Mouse (Mus musculus) liver, embryonic 14.5 days (tissue): ENCODE measurements around the gene Mrps15. TPM values are rescaled to one million over a fixed set of nuclear protein-coding genes. Genes with fewer than 3 reads are reported as not detected.

ENCODE experiments used
- ATAC-seq: fragments of 200-750 bp; cut with Nextera tagmentation; 2 replicates; pipeline ENCODE4 v1.8.0; 2017; ENCODE audit warnings: moderate number of reproducible peaks, mild to moderate bottlenecking, moderate library complexity; ENCODE audit not compliant: insufficient read depth
- DNase-seq, 3 experiments: peaks; one replicate each; pipeline ENCODE4 v3.0.0-alpha.2; 2012 to 2013; ENCODE audit warnings: low read depth in 3 of 3, low spot score in 3 of 3
- H3K27ac ChIP-seq: fragments of 300-500 bp; sonication (generic); 2 replicates; pipeline ENCODE4 v1.5.1; 2014; ENCODE audit warnings: moderate library complexity, mild to moderate bottlenecking, control low read depth, inconsistent platforms
- H3K27me3 ChIP-seq: fragments of 300-500 bp; sonication (generic); 2 replicates; pipeline ENCODE4 v1.6.1; 2014; ENCODE audit warnings: mild to moderate bottlenecking, low read length, moderate library complexity; ENCODE audit not compliant: control insufficient read depth, insufficient read depth
- H3K36me3 ChIP-seq: fragments of 300-500 bp; sonication (generic); replicated peaks from 2 replicates; pipeline ENCODE4 v1.6.1; 2014; ENCODE audit warnings: low read depth; ENCODE audit not compliant: control insufficient read depth, insufficient read depth
- H3K4me1 ChIP-seq, 2 experiments: fragments of 200-500 bp in 1 of 2; fragments of 300-500 bp in 1 of 2; sonication (generic) in 1 of 2; replicated peaks; 2 replicates each; pipeline ENCODE4 v1.6.1; 2012 to 2014; ENCODE audit warnings: antibody characterized with exemption in 1 of 2, inconsistent platforms in 1 of 2, low read length in 1 of 2; ENCODE audit not compliant: control insufficient read depth in 2 of 2, insufficient read depth in 2 of 2
- H3K4me2 ChIP-seq: fragments of 300-500 bp; sonication (generic); 2 replicates; pipeline ENCODE4 v1.6.1; 2014; ENCODE audit warnings: low read depth, mild to moderate bottlenecking, control low read depth, moderate library complexity
- H3K4me3 ChIP-seq, 2 experiments: fragments of 200-500 bp in 1 of 2; fragments of 300-500 bp in 1 of 2; sonication (generic) in 1 of 2; 2 replicates each; pipeline ENCODE4 v1.5.1; 2012 to 2014; ENCODE audit warnings: low read depth in 2 of 2, low read length in 2 of 2, mild to moderate bottlenecking in 2 of 2, control low read depth in 1 of 2, inconsistent platforms in 1 of 2, moderate library complexity in 1 of 2; ENCODE audit not compliant: insufficient read depth in 1 of 2
- H3K9ac ChIP-seq: fragments of 300-500 bp; sonication (generic); replicated peaks from 2 replicates; pipeline ENCODE4 v1.6.1; 2014; ENCODE audit warnings: mild to moderate bottlenecking, control low read depth, moderate library complexity
- H3K9me3 ChIP-seq: fragments of 300-500 bp; sonication (generic); 2 replicates; pipeline ENCODE4 v1.6.1; 2016; ENCODE audit warnings: low read length, mixed read lengths; ENCODE audit not compliant: control insufficient read depth
- CTCF ChIP-seq: IDR thresholded peaks from 2 replicates; pipeline ENCODE4 v1.5.1; 2016; ENCODE audit warnings: antibody characterized with exemption, low read depth, control low read depth
- EP300 ChIP-seq: IDR thresholded peaks from 2 replicates; pipeline ENCODE4 v1.6.1; 2016; ENCODE audit warnings: antibody characterized with exemption, low read depth
- WGBS: fragments of 180-500 bp; shearing (Covaris S2); extraction: QIAGEN DNeasy Blood & Tissue Kit; methylation state at CpG from one replicate; pipeline ENCODE4 v1.1.7; 2014; ENCODE audit not compliant: insufficient replicate concordance; 5-methylcytosine and 5-hydroxymethylcytosine counted together
- polyA plus RNA-seq, 2 experiments: library from polyadenylated mRNA; depleted of rRNA in 1 of 2; stranded (reverse) in 1 of 2; unstranded in 1 of 2; fragments of >200 nt; fragmentation: Nextera tagmentation in 1 of 2; extraction: Ambion mirVana in 1 of 2; gene quantifications; 2 replicates each; pipeline versions ENCODE4 v1.2.1 to v1.2.3; 2012 to 2014

The Mrps15 gene
- polyA plus RNA-seq, 2 experiments: 41.3 to 88.4 TPM

DNA sequence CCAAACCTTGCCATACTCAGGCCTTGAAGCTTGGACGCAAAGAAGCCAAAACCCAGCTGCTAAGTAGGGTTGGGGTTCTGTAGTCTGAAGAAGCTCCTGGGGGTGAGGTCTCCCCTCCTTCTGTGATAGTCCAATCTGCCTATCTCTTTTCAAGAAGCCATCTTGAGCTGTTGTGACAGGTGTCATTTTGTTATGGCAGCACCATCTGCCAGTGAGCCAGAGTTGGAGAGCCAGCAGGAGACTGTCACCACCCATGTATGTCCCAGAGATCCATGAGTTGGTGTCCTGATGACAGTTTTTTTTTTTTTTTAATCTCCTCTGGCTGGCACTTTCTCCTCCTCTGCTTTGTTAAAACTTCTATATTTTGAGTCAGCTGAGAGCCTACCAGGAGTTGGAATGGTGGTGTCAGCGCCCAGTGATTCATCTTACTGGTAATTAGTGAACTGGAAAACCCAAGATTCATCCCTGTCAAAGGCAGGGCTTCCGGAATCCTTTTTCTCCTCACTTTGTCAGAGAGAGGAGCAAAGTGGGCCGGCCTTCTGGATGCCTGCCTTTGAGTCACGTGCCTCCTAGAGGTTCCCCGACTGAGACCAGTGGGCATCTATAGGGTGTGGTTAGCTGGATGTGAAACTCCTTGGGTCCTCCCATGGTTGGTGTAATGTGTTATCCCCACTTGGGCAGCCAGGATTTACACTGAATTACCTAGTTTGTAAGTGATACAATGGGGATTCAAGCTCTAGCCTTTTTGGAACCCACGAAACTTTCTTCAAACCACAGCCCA lies 55.5 kb downstream of the Mrps15 start:
- TF ChIP-seq EP300 (no peak), CTCF (no peak)
- Histone ChIP-seq H3K27me3 (no peaks in the 10 kb centered on the region), H3K9ac (peak overlapping the region; percentile 86), H3K9me3 (no peaks in the 10 kb centered on the region), H3K36me3 (peaks cover 3% of the 10 kb centered on the region), H3K4me1 (peaks cover 47 to 54% of the 10 kb centered on the region in 2 experiments), H3K4me2 (peak overlapping the region; percentile 100), H3K4me3 (peak overlapping the region; percentile 20 to 76; a peak in 3 of 4 replicates), H3K27ac (peak overlapping the region; percentile 100)
- WGBS: 40% methylated on average over 7 of the region's 7 CpGs
- ATAC-seq (peak; percentile 46), DNase-seq (peak; percentile 54 to 71 (median 60))

DNA sequence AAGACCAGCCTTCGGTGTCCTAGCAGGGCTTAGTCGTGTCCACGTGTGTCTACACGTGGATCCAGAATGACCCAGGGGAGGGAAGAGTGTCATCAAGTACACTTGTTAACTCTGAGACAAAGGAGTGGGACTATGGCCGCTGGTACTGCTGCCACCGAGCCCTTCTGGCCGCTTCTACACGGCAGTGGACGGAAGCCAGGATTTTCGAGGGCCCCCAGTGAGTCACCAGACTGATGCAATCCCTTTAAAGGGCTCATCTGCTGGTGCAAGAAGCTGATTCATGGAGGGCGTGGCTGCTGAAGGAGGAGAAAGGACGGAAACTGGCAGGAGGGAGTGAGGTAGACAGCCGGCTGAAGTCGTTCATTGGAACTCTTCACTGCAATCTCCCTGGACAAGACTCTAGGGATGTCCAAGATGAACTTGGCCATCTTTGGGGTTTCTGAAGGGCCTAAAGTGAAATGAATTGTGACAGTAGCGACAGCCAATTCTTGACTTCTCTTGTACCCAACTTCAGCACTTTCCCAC lies 56.4 kb downstream of the Mrps15 start:
- ATAC-seq (peak; percentile 84), DNase-seq (peak; percentile 91 to 95 (median 93))
- peak overlapping the region; percentile 100 for H3K27ac ChIP-seq
- peak overlapping the region; percentile 66 to 76 for H3K4me3 ChIP-seq
- H3K4me2 ChIP-seq: peak overlapping the region; percentile 100
- H3K27me3 ChIP-seq: no peaks in the 10 kb centered on the region
- no peaks in the 10 kb centered on the region for H3K9me3 ChIP-seq
- TF ChIP-seq CTCF (no peak), EP300 (peak; percentile 55)
- WGBS: 0% methylated on average over 15 of the region's 15 CpGs
- peaks cover 3% of the 10 kb centered on the region for H3K36me3 ChIP-seq
- peak overlapping the region; percentile 86 for H3K9ac ChIP-seq
- peaks cover 43 to 49% of the 10 kb centered on the region in 2 experiments for H3K4me1 ChIP-seq

DNA sequence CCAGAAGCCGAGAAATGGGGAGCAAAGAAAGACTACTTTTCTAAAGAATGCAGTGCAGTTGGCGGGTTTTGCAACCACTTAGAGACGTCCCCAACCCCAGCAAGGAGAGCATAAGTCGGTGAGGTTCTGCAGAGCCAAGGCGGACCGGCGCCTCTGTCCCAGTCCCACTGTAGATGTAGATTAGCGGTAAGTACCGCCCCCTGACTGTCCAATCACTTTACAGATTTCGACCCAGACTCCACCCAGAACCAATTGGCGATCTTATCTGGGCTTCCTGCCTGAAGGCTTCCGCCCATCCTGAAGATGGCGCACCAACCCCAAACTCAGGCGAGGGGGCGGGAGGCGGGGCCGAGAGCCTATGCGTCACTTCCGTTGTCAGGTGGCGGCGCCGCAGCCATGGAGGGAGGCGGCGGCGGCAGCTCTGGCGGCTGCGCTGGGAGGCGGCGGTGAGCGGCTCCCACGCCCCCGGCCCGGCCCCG lies 56.9 kb downstream of the Mrps15 start, which contains the start of gene Stk40:
Stk40 (plus strand) TSS at position 368 of the 479 bp plus-strand sequence.
- Histone ChIP-seq H3K27ac (peak within 1 kb of the TSS; percentile 100), H3K4me2 (peak within 1 kb of the TSS; percentile 100), H3K27me3 (no peaks in the 10 kb centered on the region), H3K9ac (peak within 1 kb of the TSS; percentile 90), H3K9me3 (no peaks in the 10 kb centered on the region), H3K4me1 (peaks cover 43 to 47% of the 10 kb centered on the region in 2 experiments), H3K4me3 (peak within 1 kb of the TSS; percentile 66 to 76), H3K36me3 (no peaks in the 10 kb centered on the region)
- under 1% methylated on average over 34 of the region's 34 CpGs for WGBS
- peak; percentile 88 for ATAC-seq
- TF ChIP-seq CTCF (peak; percentile 91), EP300 (no peak)
- DNase-seq: peak; percentile 95 to 97 (median 97)

DNA sequence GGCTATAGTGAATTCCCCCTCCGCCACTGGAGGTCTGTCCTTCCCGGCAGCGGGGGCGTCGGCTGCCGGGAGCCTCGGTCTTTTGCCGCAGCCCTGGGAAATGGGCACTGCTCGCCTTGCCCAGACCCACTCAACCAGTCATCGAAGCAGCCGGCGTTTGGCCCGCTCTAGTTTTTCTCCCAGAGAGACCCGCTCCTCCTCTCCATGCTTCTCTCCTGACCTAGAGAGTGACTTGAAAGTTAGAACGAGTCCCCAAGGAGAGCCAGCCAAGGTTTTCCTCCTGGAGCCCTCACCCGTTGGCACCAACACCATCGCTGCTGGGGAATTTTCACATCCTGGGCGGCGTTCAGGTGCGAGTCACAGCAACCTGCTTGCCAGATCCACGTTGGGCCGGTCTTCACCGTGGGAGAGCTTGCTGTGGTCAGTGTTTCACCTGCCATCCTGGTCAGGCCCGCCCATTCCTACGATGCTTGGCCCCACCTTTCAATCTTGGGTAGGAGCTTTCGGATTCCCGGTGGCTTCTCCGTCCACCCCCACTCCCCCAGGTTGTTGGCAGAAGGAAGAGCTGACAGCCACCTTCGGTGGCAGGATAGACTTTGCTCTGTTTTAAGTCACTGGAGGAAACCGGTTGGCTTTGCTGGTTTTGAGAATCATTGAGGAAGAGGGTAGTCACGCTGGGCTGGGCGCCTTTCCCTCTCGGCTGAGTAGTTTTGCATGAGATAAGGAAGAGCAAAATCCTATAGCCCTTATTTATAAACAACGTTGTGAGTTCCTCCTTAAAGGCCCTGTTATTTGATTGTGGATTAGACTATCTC lies 57.7 kb downstream of the Mrps15 start:
- Histone ChIP-seq H3K27me3 (no peaks in the 10 kb centered on the region), H3K9me3 (no peaks in the 10 kb centered on the region), H3K4me2 (peak overlapping the region; percentile 100), H3K9ac (peak overlapping the region; percentile 90), H3K4me1 (peaks cover 35 to 43% of the 10 kb centered on the region in 2 experiments), H3K27ac (peak overlapping the region; percentile 32), H3K4me3 (peak overlapping the region; percentile 66 to 76), H3K36me3 (no peaks in the 10 kb centered on the region)
- ATAC-seq (peak; percentile 2; the same call in 1 of the 2 replicates), DNase-seq (no peak)
- under 1% methylated on average over 34 of the region's 34 CpGs for WGBS
- TF ChIP-seq EP300 (no peak), CTCF (no peak)

Other genes with a start within 250 kb of the Mrps15 start
- 3.1 and 3.6 TPM in 2 replicates for gene Csf3r, start 22.4 kb upstream of the Mrps15 start, polyA plus RNA-seq (2012; rRNA removed)
- 2.1 and 2.7 TPM in 2 replicates for gene Csf3r, start 22.4 kb upstream of the Mrps15 start, polyA plus RNA-seq (2014; fragmentation: Nextera tagmentation; extraction: Ambion mirVana)
- 0.29 and 0.31 TPM in 2 replicates for gene Oscp1, start 11.6 kb downstream of the Mrps15 start, polyA plus RNA-seq (2012; rRNA removed)
- gene Oscp1, start 11.6 kb downstream of the Mrps15 start, polyA plus RNA-seq (2014; fragmentation: Nextera tagmentation; extraction: Ambion mirVana): 1.4 and 1.8 TPM in 2 replicates
- 20.1 and 20.3 TPM in 2 replicates for gene Lsm10, start 49.7 kb downstream of the Mrps15 start, polyA plus RNA-seq (2012; rRNA removed)
- 24.4 and 25.9 TPM in 2 replicates for gene Lsm10, start 49.7 kb downstream of the Mrps15 start, polyA plus RNA-seq (2014; fragmentation: Nextera tagmentation; extraction: Ambion mirVana)
- gene Stk40, start 57.0 kb downstream of the Mrps15 start, polyA plus RNA-seq (2012; rRNA removed): 4.3 and 5.6 TPM in 2 replicates
- gene Stk40, start 57.0 kb downstream of the Mrps15 start, polyA plus RNA-seq (2014; fragmentation: Nextera tagmentation; extraction: Ambion mirVana): 8.2 and 9.0 TPM in 2 replicates
- gene Eva1b, start 100.8 kb downstream of the Mrps15 start, polyA plus RNA-seq (2012; rRNA removed): 11.9 and 14.8 TPM in 2 replicates
- gene Eva1b, start 100.8 kb downstream of the Mrps15 start, polyA plus RNA-seq (2014; fragmentation: Nextera tagmentation; extraction: Ambion mirVana): 11.0 and 12.0 TPM in 2 replicates
- gene Sh3d21, start 116.6 kb downstream of the Mrps15 start, polyA plus RNA-seq (2012; rRNA removed): 0.46 and 0.53 TPM in 2 replicates
- gene Sh3d21, start 116.6 kb downstream of the Mrps15 start, polyA plus RNA-seq (2014; fragmentation: Nextera tagmentation; extraction: Ambion mirVana): 0.77 and 0.93 TPM in 2 replicates
- gene Thrap3, start 155.8 kb downstream of the Mrps15 start, polyA plus RNA-seq (2012; rRNA removed): 39.2 and 62.6 TPM in 2 replicates
- 77.9 and 84.2 TPM in 2 replicates for gene Thrap3, start 155.8 kb downstream of the Mrps15 start, polyA plus RNA-seq (2014; fragmentation: Nextera tagmentation; extraction: Ambion mirVana)
- gene Map7d1, start 209.4 kb downstream of the Mrps15 start, polyA plus RNA-seq (2012; rRNA removed): 8.6 and 9.4 TPM in 2 replicates
- gene Map7d1, start 209.4 kb downstream of the Mrps15 start, polyA plus RNA-seq (2014; fragmentation: Nextera tagmentation; extraction: Ambion mirVana): 4.9 and 6.1 TPM in 2 replicates
- gene Trappc3, start 215.4 kb downstream of the Mrps15 start, polyA plus RNA-seq (2012; rRNA removed): 16.3 and 23.4 TPM in 2 replicates
- 8.8 and 9.2 TPM in 2 replicates for gene Trappc3, start 215.4 kb downstream of the Mrps15 start, polyA plus RNA-seq (2014; fragmentation: Nextera tagmentation; extraction: Ambion mirVana)
- gene Col8a2, start 239.9 kb downstream of the Mrps15 start, polyA plus RNA-seq (2012; rRNA removed): 0.15 and 0.28 TPM in 2 replicates
- 0.25 and 0.52 TPM in 2 replicates for gene Col8a2, start 239.9 kb downstream of the Mrps15 start, polyA plus RNA-seq (2014; fragmentation: Nextera tagmentation; extraction: Ambion mirVana)